Mouse (Mus musculus) embryo, embryonic 9.5 days (tissue): ENCODE measurements around the gene Ift88.
"Not testable (repeated sequence)": the region's sequence is repeated elsewhere in the genome, so short reads cannot be mapped to it uniquely, and the experiment has no call there.

Source experiments
- DNase-seq: peaks from one replicate; pipeline ENCODE4 v3.0.0-alpha.2; 2017; ENCODE audit errors: extremely low spot score

Gene Ift88

DNA sequence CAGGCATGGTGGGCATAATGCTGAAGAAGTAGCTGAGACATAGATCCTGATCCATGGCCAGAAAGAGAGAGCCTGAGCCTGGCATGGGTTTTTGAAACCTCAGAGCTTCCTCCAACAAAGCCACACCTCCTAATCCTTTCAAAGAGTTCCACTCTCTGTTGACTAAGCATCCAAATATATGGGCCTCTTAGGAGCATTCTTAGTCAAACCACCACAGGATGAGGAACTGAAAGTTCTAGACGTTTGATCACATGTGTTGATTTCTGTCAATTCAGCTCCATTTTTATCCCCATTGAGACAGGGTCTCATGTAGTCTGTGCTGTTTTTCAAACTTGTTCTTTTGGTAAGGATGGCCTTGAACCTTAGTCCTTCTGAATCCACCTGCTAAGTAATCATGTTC is 28.7 kb downstream of the Ift88 start:
- DNase-seq, result no peak

- DNase-seq, result no peak
These were observed 36.0 kb downstream of the Ift88 start for GRCm38 (mm10) chr14:57459883-57460282.

DNA sequence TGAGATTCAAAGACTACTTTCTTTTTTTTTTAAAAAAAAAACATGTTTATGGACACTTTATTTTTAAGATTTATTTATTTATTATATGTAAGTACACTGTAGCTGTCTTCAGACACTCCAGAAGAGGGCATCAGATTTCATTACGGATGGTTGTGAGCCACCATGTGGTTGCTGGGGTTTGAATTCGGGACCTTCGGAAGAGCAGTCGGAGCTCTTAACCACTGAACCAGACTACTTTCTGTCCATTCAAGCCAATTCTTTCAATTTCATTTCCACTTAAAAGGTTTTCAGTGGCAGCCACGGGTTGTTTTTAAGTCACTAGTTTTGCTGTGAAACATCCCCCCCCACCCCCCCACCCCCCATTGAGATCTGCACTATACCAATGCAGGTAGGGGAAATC is 36.5 kb downstream of the Ift88 start:
- not testable (repeated sequence) for DNase-seq

- DNase-seq, result no peak
These were observed 39.0 kb downstream of the Ift88 start for GRCm38 (mm10) chr14:57462871-57463270.

DNA sequence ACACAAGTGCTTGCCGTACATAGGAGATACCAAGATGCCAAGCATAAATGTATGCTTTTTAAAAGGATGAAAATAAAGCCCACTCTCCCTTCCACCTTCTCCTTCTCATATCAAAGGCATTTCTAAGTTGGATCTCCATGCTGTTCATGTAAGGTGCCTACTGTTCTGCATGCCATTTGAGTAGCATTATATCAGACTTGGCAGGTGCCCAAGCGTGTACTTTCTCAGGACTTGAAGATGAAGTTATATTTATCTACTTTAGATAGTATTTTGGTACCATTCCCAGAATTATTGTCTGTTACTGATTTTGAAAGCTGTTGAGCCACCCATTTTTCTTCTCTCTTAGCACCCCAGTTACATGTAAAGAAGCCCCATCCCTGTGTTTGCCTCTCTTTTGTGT is 51.2 kb downstream of the Ift88 start:
- no peak for DNase-seq

DNA sequence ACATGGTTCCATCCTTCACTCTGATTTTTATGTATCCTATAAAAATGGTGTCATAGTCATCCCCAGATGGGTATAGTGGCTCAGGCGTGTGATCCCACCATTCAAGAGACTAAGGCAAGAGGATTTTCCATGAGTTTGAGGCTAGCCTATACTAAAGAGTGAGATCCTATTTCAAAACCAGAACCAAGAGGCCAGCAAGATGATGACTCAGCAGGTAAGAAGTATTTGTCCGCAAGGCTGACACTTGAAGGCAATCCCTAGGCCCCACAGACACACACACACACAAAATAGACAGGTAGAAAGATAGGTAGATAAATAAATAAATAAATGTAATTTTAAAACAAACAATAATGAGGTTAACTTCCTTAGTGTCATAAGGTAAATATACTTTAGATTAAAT is 58.4 kb downstream of the Ift88 start:
- DNase-seq, result no peak

DNA sequence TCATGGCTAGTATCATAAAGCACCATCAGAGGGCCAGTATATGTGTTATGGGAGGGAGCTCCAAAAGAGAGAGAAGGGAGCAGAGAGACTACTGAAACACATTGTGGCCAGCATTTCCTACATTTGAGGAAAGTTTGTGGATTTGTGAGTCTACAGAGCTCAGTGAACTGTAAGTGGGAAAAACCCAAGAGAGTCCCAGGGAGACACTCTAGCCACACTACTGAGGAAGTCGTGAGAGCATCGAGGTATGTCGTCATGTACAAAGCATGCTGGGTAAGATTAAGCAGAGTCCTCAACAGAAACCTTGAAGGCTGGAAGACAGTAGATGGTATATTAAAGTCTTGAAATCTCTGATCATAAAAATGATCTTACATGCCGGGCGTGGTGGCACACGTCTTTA is 60.3 kb downstream of the Ift88 start:
- DNase-seq, result no peak

DNA sequence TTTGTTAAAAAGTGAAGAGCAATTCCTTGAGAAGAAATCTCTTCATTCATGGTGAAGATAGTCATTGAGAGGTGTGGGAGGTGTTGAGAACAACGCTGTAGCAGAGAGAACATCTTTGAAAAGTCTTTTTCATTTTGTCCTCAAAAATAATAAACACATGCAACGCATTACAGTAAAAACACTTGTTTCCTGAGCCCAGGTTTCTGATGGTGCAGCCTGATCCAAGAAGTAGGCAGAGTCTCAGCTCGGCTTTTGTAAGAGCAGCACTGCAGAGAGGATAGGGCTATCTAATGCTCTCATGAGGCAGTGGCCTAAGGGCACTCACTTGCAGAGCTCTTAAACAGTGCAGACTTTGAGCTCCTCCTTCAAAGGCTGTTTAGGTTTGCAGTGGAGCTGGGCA is 65.8 kb downstream of the Ift88 start:
- no peak for DNase-seq

- no peak for DNase-seq
These were observed 70.0 kb downstream of the Ift88 start for GRCm38 (mm10) chr14:57493840-57494239.

DNA sequence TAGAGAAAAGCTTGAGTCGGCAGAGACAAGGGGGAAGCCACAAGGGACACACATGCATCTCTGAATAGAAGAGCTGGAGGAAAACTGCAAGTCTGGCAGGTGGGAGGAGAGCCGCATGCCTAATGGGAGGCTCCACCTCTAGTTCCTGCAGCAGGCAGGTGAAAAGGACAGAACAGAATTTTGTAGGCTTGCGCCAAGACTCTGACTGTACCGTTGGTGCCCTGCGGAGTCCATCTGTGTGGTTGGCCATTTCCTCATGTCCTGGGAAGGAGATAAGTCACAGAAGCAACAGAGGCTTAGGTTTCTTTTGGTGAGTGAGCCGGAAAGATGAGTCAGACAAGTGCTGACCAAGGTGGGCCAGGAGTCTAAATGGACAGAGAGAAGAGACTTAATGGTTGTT is 79.9 kb downstream of the Ift88 start:
- DNase-seq, result no peak

- DNase-seq, result no peak
These were observed 85.7 kb downstream of the Ift88 start for GRCm38 (mm10) chr14:57509554-57509953.

DNA sequence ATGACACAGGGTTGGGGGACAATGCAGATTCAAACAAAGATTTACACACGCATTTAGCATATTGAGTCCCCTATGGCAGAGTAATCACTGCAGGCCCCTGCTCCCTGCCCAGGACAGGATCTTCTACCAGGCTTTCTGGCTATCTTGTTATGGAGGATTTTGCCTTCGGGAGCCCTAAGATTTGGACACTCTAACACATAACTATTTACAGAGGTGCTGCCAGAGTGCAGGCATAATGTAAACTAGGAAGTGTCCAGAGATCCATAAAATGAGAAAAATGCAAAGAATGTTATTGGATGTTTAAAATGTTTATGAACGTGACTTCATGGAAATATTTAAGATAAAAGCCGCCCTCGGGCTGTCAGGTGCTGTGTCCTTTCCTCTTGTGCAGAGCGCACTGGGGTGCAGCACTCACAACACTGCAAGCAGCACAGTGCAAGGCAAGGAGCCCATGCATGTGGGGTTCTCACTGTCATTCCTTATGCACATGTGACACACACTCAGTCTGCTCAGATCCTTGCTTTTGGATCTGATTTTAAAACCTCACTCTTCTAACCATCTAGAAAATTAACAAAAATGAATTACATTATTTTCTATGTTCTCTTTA is 91.4 kb downstream of the Ift88 start:
- DNase-seq, result no peak

- no peak for DNase-seq
These were observed 93.1 kb downstream of the Ift88 start for GRCm38 (mm10) chr14:57517001-57517400.

- DNase-seq, result no peak
These were observed 99.9 kb downstream of the Ift88 start for GRCm38 (mm10) chr14:57523762-57524161.

DNA sequence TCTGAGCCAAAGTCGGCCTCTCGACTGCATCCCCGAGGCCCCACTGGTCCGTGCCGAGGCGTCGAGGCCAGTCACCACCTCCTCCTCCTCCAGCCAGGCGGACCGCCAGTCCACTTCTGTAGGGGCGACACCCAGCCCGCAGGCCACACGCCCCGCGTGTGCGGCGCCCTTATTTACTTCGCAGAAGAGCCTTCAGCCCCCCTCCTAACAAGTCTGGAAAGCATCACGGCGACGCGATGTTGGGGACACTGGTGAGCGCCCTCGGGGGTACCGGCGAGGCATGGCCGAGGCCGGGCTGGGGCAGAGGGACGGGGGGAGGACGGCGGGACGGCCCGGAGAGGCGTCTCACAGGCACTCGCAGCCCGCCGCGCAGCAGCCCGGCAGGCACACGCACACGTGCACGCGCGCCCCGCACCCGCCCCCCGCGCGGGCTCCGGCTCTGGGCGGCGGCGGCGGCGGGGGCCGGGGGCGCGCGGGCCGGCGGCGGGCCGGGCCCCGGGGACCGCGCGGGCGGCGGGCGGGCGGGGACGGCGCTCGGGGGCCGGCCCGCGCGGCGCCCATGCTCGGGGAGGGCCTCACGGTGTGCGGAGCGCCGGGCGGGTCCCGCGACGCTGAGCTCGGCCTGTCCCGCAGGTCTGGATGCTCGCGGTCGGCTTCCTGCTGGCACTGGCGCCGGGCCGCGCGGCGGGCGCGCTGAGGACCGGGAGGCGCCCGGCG is 101.0 kb downstream of the Ift88 start, which contains the start of gene Il17d:
Gene Il17d (plus strand): TSS at position 107 of the 717 bp plus-strand sequence.
- peak; percentile 48 for DNase-seq

GRCm38 (mm10) chr14:57525388-57526049 is 101.7 kb downstream of the Ift88 start:
- peak; percentile 86 for DNase-seq

DNA sequence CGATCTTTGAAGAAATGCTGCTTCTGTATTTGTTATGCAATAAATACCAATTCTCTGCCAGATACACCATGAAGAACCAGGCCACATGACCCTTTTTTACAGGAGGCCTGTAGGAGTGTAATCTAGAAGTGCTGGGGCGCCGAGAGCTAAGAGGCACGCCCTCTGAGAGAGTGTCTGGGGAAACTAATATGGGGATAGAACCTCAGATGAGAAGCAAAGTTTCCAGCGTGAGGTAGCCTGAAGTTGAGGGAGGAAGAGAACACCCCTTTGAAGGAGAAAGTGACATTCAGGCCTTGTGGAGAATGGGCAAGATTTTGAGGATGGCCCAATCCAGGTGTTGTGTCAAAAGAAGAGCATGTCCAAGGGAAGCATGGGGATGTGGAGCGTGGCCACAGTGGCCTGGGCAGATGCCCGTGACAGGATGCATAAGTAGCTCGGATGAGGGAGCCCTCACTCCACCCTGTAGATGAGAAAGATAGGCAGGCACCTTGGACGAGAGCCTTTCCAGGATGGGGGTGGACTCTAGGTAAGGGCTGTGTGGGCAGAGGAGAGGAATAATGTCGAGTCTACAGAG is 102.3 kb downstream of the Ift88 start:
- no peak for DNase-seq

- DNase-seq, result no peak
These were observed 103.3 kb downstream of the Ift88 start for GRCm38 (mm10) chr14:57527122-57527521.

DNA sequence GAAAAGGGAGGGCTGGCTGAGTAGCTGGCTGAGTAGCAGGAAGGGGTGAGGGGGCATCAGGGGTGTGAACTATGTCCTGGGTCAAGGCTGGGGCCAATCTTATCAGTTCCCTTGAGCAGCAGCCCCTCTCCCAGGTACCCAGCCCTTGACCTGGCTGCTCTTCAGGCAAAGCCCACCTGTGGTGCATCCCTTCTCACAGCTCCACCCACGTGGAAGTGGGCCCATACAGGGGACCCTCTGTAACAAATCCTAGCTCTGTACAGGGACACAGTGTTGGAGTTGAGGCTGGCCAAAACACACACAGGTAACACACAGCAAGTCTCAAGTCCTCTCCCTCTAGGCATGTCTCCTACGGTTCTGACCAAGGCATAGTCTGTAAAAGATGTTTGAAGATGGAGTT is 103.7 kb downstream of the Ift88 start:
- DNase-seq, result no peak

GRCm38 (mm10) chr14:57529086-57529785 is 105.4 kb downstream of the Ift88 start:
- no peak for DNase-seq

- DNase-seq, result no peak
These were observed 106.1 kb downstream of the Ift88 start for GRCm38 (mm10) chr14:57529786-57530515.
